Comparison of ENCODE assay signal across 12 mouse cellular contexts in the genomic region with DNA sequence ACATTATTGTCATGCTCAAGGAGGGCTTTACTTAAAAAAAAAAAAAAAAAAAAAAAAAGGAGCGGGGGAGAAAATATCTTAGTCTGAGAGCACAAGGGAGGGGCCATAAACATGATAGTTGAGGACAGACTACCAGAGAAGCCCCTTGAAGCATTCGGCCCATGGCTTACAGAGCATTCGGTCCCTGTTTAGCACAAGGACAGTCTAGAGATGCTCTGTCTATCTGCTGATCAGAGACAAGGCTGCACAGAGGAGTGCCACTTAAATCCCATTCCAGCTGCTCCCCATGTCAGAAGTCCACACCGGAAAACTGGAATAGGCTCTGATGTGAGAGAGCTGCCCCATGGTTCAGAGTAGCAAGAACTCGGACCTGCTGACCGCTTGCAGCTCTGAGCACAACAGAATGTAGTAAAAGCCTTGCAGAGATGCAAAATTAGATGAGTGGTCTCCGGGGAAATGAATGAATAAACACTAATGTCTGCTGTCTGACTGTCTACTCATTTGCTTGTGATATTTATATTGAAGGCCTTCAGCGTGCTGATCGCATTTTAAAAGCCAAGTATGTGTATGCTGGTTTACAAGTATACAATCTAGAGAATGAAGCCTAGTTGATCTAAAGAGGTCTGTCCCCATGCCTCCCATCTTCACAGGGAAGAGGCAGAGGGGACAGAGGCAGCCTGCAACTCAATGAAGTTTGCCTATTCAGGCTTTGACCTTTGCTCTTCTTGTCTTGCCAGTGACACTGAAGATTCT.
DNase-seq lines count a peak whose midpoint lies in the region; ATAC-seq lines count a peak whose summit lies in the region.
"Had no signal": no experiment of that assay in that cellular context is flagged by ENCODE, and none has a peak within 500 bp of the region (broad histone marks: within the 10 kb centered on the region; RNA-seq: fewer than 3 reads in every experiment).

No protein-coding gene starts in this region.

- H3K27ac ChIP-seq in forebrain, embryonic 14.5 days (ENCODE audit: low read depth, low read length) = peak overlapping the region; percentile 88
- H3K27ac ChIP-seq in midbrain, embryonic 10.5 days (replicated peaks) = peak overlapping the region; percentile 81
- no peak overlapping the region for H3K27ac ChIP-seq in intestine, embryonic 16.5 days (ENCODE audit: low read length)
- H3K27ac ChIP-seq: intestine, embryonic 15.5 days; limb, embryonic 10.5 days; stomach, embryonic 15.5 days had no signal

- no peaks in the 10 kb centered on the region for H3K27me3 ChIP-seq in forebrain, embryonic 14.5 days (replicated peaks; ENCODE audit: control insufficient read depth, insufficient read depth, low read length)
- H3K27me3 ChIP-seq in midbrain, embryonic 10.5 days (ENCODE audit: low read depth, poor library complexity, severe bottlenecking) = no peaks in the 10 kb centered on the region
- no peaks in the 10 kb centered on the region for H3K27me3 ChIP-seq in intestine, embryonic 16.5 days (replicated peaks; ENCODE audit: control insufficient read depth, insufficient read depth, low read length)
- H3K27me3 ChIP-seq: intestine, embryonic 15.5 days; stomach, embryonic 15.5 days had no signal

- WGBS in forebrain, embryonic 14.5 days = 84% methylated on average over 9 of the region's 9 CpGs
- WGBS in midbrain, embryonic 10.5 days = 67% methylated on average over 9 of the region's 9 CpGs
- WGBS in intestine, embryonic 16.5 days = 72% methylated on average over 9 of the region's 9 CpGs

- no peak overlapping the region for H3K9ac ChIP-seq in forebrain, embryonic 14.5 days (ENCODE audit: low read length)
- H3K9ac ChIP-seq in intestine, embryonic 16.5 days (ENCODE audit: low read depth, low read length) = no peak overlapping the region
- H3K9ac ChIP-seq: intestine, embryonic 15.5 days; liver, postnatal 0 days; stomach, embryonic 15.5 days had no signal

- peak; percentile 7 to 11 for DNase-seq in layer of hippocampus, postnatal 14 days (ENCODE audit: low spot score in 2 of 2)
- DNase-seq in layer of hippocampus, adult 11-12 months (ENCODE audit: low spot score) = no peak
- peak; percentile 37 for DNase-seq in forebrain, embryonic 14.5 days (ENCODE audit: low spot score)
- DNase-seq in midbrain, embryonic 10.5 days (ENCODE audit: low spot score) = peak; percentile 23
- DNase-seq in retina, embryonic 14.5 days (ENCODE audit: low spot score) = peak; percentile 18
- DNase-seq in cerebellum, adult 8-10 months = no peak
- DNase-seq in T-cell, adult 2 months (ENCODE audit: low spot score) = no peak
- DNase-seq: liver, postnatal 0 days had no signal

- peak overlapping the region; percentile 28 for H3K4me2 ChIP-seq in forebrain, embryonic 14.5 days (ENCODE audit: low read length)
- H3K4me2 ChIP-seq in intestine, embryonic 16.5 days (ENCODE audit: low read depth, low read length) = no peak overlapping the region
- H3K4me2 ChIP-seq: intestine, embryonic 15.5 days; stomach, embryonic 15.5 days had no signal

- peak; percentile 42; the same call in 1 of the 2 replicates for ATAC-seq in forebrain, embryonic 14.5 days
- ATAC-seq in intestine, embryonic 16.5 days = no peak
- ATAC-seq: intestine, embryonic 15.5 days; liver, postnatal 0 days had no signal

- H3K9me3 ChIP-seq in forebrain, embryonic 14.5 days (replicated peaks; ENCODE audit: control insufficient read depth, low read length) = no peaks in the 10 kb centered on the region
- no peaks in the 10 kb centered on the region for H3K9me3 ChIP-seq in midbrain, embryonic 10.5 days (replicated peaks)
- H3K9me3 ChIP-seq in intestine, embryonic 16.5 days (ENCODE audit: control insufficient read depth, low read length) = no peaks in the 10 kb centered on the region
- H3K9me3 ChIP-seq: intestine, embryonic 15.5 days; limb, embryonic 10.5 days; stomach, embryonic 15.5 days had no signal

- no peak overlapping the region for H3K4me3 ChIP-seq in forebrain, embryonic 14.5 days (ENCODE audit: low read depth, low read length)
- H3K4me3 ChIP-seq in midbrain, embryonic 10.5 days = peak overlapping the region; percentile 27; the same call in 1 of the 2 replicates
- no peak overlapping the region for H3K4me3 ChIP-seq in intestine, embryonic 16.5 days (ENCODE audit: low read length)
- H3K4me3 ChIP-seq: intestine, embryonic 15.5 days; limb, embryonic 10.5 days; stomach, embryonic 15.5 days had no signal

- H3K36me3 ChIP-seq in forebrain, embryonic 14.5 days (ENCODE audit: control insufficient read depth, insufficient read depth, low read length) = no peaks in the 10 kb centered on the region
- H3K36me3 ChIP-seq in midbrain, embryonic 10.5 days = no peaks in the 10 kb centered on the region
- no peaks in the 10 kb centered on the region for H3K36me3 ChIP-seq in intestine, embryonic 16.5 days (ENCODE audit: control insufficient read depth, insufficient read depth, low read length)
- H3K36me3 ChIP-seq: intestine, embryonic 15.5 days; limb, embryonic 10.5 days; stomach, embryonic 15.5 days had no signal

- H3K4me1 ChIP-seq in forebrain, embryonic 14.5 days (ENCODE audit: control insufficient read depth, insufficient read depth, low read length) = peaks cover 17% of the 10 kb centered on the region
- H3K4me1 ChIP-seq in midbrain, embryonic 10.5 days = peaks cover 51% of the 10 kb centered on the region
- no peaks in the 10 kb centered on the region for H3K4me1 ChIP-seq in intestine, embryonic 16.5 days (ENCODE audit: control insufficient read depth, insufficient read depth, low read length)
- H3K4me1 ChIP-seq: intestine, embryonic 15.5 days; limb, embryonic 10.5 days had no signal

Comparison
In these comparisons a context has a peak if more than half of its experiments do, and no peak if none do; other contexts are left out.
1. DNase-seq: peak in layer of hippocampus, postnatal 14 days (2 of 2), forebrain, embryonic 14.5 days (single experiment), midbrain, embryonic 10.5 days (single experiment) and retina, embryonic 14.5 days (single experiment); none in layer of hippocampus, adult 11-12 months (single experiment), cerebellum, adult 8-10 months (single experiment) and T-cell, adult 2 months (single experiment).